Mouse (Mus musculus): Measurements from ENCODE around the gene Scn5a. TPM values are rescaled to one million over a fixed set of nuclear protein-coding genes. Genes with fewer than 3 reads are reported as not detected.

The Scn5a gene
- total RNA-seq, 2 experiments from 2014 or later, result 174 to 194 TPM

DNA sequence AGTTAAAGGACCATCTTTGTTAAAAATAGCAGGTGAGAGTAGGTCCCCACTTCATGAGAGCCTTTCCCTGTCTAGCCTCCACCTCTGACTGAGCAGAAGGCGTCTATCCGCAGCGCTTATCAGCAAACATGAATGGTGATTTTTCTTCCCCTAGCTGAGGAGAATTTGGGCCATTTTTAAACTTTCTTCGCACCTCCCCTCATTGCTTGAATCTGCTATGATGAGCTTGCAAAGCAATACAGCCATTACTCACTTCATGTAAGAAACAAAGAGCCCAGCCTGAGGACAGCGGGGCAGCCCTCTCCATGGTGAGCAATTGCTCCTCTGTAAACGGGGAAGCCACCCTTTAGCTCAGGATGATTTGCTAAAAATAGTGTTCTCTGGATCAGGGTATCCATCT is 14.0 kb downstream of the Scn5a start:
- no peak for DNase-seq

DNA sequence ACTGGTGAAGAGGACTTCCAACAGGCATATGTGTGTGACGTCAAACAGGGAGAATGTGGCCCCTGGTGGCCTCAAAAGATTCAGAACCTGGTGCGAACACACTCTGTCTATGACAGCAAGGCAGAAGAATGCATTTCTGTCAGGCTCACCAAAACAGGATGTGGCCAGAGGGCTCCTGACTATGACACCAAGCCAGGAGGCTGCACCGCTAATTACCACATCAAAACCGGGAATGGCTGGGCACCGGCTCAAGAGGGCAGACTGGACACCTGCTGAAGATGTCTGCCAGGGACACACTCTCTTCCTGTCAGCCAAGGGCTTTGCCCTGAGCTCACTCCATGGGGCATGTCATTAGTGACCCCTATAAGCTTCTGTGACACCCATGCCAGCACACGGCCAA is 15.2 kb downstream of the Scn5a start:
- DNase-seq, result peak; percentile 69 to 79

DNA sequence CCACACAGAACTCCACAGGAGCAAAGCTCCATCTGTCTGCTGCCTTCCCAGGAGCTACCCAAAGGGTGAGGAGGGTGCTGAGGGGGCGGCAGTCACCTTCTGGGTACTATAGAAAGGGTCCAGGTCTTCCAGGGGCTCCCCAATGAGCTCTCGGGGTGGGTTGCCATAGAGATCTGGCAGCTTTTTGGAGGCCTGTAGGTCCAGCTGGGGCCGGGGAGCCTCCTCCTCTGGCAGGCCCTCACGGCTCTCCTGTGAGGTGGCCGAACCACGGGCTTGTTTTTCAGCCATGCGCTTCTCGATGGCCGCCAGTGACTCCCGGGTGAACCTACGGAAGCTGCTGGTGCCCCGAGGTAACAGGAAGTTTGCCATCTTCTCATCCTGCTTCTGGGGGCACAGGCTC is 16.6 kb downstream of the Scn5a start:
- DNase-seq, result no peak

DNA sequence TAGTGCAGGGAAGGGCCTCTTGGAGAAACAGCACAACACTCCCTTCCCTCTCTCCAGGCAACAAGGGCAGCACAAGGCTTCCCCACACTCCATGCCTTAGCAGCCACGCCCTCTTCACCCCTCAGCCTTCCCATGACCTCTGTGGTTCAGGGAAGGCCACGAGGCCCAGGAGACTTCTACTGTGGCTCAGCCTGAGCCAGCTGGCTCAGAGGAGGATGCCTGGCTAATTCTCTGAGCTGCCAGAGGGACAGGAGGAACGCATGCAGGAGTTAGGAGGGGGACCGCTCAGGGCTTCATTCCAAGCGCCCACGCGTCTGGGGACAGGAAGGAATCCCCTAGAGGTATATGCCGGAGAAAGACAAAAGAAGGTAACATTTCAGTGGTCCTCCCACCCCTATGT is 17.1 kb downstream of the Scn5a start:
- peak in 1 of 2 experiments; percentile 59 for DNase-seq

DNA sequence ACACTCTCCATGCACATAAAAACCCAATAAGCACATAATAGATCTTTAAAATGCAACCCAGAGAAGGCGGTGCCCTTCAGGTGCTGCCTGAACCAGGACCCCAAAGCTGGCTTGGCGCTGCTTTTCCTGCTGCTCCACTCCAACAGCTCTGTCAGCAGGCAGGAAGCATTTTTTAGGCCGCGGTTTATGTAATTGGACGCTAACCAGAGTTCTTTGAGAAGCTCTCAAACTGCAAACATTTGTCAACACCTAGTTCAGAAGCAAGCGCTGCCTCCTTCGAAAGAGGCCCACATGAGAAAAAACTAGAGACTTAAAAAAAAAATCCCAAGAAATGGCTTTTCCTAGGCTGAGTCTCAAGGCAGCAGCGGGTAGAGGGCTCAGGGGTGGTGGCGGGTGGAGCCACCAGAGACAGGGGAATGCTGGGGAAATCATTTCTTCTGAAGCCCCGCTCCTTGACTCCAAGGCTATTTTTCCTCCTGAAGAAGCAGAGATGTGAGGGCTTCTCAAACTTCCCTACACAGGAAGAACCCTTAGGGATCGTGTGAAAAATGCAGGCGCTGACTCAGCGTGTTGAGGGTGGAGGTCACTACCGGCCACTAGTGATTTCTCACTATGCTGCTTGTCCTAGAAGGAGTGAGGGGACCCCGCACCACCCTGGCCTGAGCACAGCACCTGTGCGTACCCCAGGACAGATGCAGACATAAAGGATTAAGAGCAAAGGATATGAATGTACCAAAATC is 19.1 kb downstream of the Scn5a start:
- DNase-seq, result no peak

- DNase-seq, result peak in 1 of 2 experiments; percentile 55
These were observed 20.5 kb downstream of the Scn5a start for GRCm38 (mm10) chr9:119558119-119558854.

DNA sequence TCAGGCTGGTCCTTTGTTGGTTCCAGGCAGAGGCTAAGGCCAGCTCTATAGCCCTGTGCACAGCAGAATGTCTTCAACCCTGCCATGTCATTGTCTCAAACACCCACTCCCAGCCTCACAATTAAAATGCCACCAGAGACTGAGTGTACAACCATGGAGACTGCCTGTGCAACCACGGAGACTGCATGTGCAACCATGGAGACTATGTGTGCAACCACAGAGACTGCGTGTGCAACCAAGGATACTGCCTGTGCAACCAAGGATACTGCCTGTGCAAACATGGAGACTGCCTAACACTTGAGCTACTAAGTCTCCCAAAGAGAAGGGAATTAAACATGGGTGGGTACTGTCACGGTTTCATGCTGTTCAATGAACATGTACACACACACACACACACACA is 22.8 kb downstream of the Scn5a start:
- DNase-seq, result no peak

GRCm38 (mm10) chr9:119547528-119547927 is 31.3 kb downstream of the Scn5a start:
- no peak for DNase-seq

DNA sequence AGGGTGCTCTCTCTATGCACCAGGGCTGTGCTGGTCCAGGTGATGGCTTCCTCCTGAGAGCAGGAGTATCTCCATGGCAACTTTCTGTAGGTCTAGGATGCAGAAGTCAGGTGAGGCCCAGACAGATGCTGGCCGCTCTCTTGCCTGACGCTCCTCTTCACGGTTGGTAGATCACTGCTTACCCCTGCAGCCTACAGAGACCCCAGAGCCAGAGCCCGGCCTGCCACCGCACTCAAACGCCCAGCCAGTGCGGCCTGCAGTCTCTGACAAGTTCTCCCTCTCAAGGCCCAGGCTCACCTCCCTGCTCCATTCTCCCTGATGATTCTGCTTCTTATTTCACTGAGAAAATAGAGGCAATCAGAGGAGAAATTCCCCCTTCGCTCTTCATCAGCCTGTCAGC is 31.7 kb downstream of the Scn5a start:
- no peak for DNase-seq

DNA sequence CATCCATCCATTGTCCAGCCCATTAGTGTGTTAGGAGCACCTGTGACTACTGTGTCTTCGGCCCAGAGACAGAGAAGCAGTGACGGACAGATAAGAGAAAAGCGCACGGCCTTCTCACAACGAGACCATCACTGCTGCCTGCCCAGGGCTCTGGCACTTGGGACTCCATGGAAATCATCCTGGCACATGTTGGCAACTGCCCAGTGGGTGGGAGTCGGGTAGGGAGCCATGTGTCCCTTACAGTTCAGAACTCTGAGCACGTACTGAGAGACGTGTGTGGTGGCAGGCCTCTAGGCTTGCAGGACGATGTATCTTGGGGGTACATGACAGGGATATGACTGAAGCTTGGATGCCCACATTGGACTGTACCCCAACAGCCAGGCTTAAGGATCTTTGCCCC is 38.1 kb downstream of the Scn5a start:
- no peak for DNase-seq

GRCm38 (mm10) chr9:119537823-119538222 is 41.0 kb downstream of the Scn5a start:
- peak; percentile 30 to 34 for DNase-seq

DNA sequence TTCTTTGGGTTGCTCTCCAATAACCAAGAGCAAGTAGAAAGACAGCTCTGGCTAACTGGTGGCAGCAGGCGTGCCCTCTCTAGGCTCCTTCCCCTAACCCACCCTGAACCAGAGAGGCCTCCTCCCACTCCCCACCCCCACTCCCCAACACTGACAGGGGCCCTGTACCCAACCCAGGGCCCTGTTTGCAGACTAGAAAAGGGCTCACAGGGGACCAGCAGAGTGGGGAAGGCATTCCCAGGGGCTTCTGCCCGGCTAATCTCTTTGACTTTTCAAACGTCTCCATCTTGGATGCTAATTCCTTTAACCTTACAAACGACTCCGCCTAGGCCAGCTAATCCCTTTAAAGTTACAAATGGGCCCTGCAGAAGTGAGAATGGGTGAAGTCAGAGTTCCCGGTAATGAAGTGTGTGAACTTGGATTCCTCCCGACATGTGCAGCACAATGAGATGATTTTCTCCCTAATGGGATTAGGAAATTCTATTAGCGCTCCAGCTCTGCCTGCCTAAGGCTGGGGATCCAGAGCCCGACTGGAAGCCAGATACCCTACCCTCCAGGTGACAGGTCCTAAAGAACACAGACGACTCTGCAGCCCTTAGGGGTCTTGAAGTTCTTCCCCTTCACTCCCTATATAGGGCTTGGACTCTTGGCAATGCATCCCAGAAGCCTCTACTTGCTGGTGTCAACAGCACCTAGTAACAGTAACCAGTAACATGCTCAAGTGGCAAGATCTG is 47.0 kb downstream of the Scn5a start:
- DNase-seq, result no peak

DNA sequence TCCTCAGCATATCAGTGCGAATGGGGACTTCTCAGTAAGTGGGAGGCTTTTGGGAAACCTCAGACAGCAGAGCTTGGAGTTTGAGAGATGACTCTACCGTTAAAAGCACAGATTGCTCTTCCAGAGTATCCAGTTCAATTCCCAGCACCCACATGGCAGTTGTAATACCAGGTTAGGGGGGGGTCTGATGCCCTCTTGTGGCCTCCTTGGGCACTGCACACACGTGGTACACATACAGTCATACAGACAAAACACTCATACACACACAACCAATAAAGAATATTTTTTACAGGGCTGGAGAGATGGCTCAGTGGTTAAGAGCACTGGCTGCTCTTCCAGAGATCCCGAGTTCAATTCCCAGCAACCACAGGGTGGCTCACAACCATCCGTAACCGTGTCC is 54.3 kb downstream of the Scn5a start:
- no peak for DNase-seq

GRCm38 (mm10) chr9:119523301-119523700 is 55.5 kb downstream of the Scn5a start:
- DNase-seq, result peak; percentile 69 to 74

GRCm38 (mm10) chr9:119519116-119519515 is 59.7 kb downstream of the Scn5a start:
- DNase-seq, result no peak

DNA sequence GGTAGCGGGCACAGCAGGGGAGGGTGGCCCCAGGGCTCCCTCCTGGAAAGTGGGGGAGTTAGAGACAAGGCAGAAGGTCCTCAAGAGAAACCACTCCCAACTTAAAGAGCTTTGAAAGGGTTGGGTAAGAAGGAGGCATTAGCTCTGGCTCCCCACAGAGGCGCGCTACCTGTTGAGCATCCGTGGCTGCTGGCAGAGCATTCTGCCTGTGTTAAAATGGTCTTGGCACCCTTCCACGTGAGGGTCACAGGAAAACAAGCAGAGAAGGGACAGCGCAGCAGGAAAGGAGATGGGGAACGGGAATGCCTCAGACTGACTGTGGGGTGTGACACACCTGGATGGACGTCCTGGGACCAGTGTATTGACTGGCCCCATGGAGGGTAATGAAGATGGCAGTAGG is 60.6 kb downstream of the Scn5a start:
- DNase-seq, result no peak

- DNase-seq, result no peak
These were observed 61.3 kb downstream of the Scn5a start for GRCm38 (mm10) chr9:119517467-119517866.

- peak; percentile 31 to 41 for DNase-seq
These were observed 62.0 kb downstream of the Scn5a start for GRCm38 (mm10) chr9:119516815-119517214.

- DNase-seq, result peak; percentile 42 to 57
These were observed 63.4 kb downstream of the Scn5a start for GRCm38 (mm10) chr9:119515454-119515853.

DNA sequence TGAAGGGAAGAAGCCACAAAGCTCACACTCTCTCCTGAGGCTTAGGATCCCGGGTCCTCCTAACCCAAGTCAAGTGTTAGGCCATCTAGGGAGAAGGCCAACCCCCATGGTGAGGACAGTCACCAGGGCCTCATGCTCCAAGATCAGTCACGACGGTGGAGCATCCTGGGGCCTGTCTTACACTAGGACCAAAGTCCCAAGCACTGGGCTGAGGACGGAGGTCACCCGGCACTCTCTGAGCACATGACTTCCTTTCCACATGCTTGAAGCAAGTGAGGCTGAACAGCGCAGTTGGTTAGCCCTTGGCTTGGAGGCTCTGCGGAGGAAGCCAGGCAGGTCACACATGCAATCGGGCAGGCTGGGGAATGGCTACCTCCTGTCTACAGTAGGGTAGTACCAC is 63.8 kb downstream of the Scn5a start:
- DNase-seq, result no peak

- peak; percentile 44 to 67 for DNase-seq
These were observed 65.0 kb downstream of the Scn5a start for GRCm38 (mm10) chr9:119513816-119514215.

DNA sequence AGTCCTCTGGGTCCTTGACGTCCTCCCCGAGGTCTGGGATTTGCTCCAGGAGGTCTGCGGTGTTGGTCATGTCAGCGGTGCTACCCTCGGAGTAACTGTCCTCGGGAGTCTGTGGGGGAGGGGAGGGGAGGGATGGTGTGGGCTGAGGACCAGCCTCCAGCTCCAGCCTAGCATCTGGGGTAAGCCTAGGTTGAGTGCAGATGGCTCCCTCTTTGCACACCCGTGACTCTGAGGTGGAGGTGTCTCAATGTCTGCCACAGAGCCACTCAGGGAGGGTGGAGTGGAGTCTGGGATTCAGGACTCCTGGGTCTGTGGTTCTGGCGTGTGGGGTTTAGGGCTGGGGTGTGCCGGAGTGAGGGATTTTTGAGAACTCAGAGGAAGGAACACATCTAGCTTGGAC is 65.8 kb downstream of the Scn5a start:
- no peak for DNase-seq

GRCm38 (mm10) chr9:119510902-119511301 is 67.9 kb downstream of the Scn5a start:
- no peak for DNase-seq
